Mouse (Mus musculus) CH12.LX (cell line): ENCODE measurements around the gene Hip1. TPM values are rescaled to one million over a fixed set of nuclear protein-coding genes. Genes with fewer than 3 reads are reported as not detected.

Experiments used
- DNase-seq: peaks from one replicate; pipeline ENCODE4 v3.0.0-alpha.2; 2013; ENCODE audit errors: extremely low read depth
- H3K27ac ChIP-seq: 2 replicates; pipeline ENCODE4 v1.5.1; 2012; ENCODE audit warnings: low read depth, mild to moderate bottlenecking, control low read depth, moderate library complexity; ENCODE audit not compliant: insufficient read depth
- H3K27me3 ChIP-seq: replicated peaks from 2 replicates; pipeline ENCODE3; 2012; ENCODE audit warnings: inconsistent platforms
- H3K36me3 ChIP-seq, 2 experiments: replicated peaks in 1 of 2; 2 replicates each; pipeline versions ENCODE3 to v1.6.1; 2012; ENCODE audit warnings: inconsistent platforms in 1 of 2, low read length in 1 of 2, mild to moderate bottlenecking in 1 of 2, mixed read lengths in 1 of 2, moderate library complexity in 1 of 2; ENCODE audit not compliant: control insufficient read depth in 1 of 2, insufficient read depth in 1 of 2
- H3K4me1 ChIP-seq, 2 experiments: 2 replicates each; pipeline ENCODE4 v1.6.1; 2012; ENCODE audit warnings: inconsistent platforms in 1 of 2, moderate library complexity in 1 of 2; ENCODE audit not compliant: insufficient read depth in 2 of 2, control insufficient read depth in 1 of 2
- H3K4me2 ChIP-seq: 2 replicates; pipeline ENCODE4 v1.6.1; 2012; ENCODE audit warnings: low read depth, mild to moderate bottlenecking, control low read depth; ENCODE audit not compliant: poor library complexity, insufficient read depth, severe bottlenecking
- H3K4me3 ChIP-seq, 3 experiments: fragments of 150-350 bp in 1 of 3; sonication (generic) in 1 of 3; replicated peaks in 1 of 3; 2 replicates each; pipeline versions ENCODE3 to v1.5.1; 2011 to 2012; ENCODE audit warnings: low read depth in 2 of 3, low read length in 2 of 3, mild to moderate bottlenecking in 2 of 3, moderate library complexity in 2 of 3, control low read depth in 1 of 3, improper control_type of control experiment in 1 of 3, inconsistent platforms in 1 of 3, mixed read lengths in 1 of 3; ENCODE audit not compliant: poor library complexity in 1 of 3
- H3K79me2 ChIP-seq: replicated peaks from 2 replicates; pipeline ENCODE4 v1.6.1; 2012; ENCODE audit warnings: mild to moderate bottlenecking, moderate library complexity; ENCODE audit not compliant: control insufficient read depth, poor library complexity, insufficient read depth, severe bottlenecking; ENCODE audit errors: extremely low read depth
- H3K9ac ChIP-seq: 2 replicates; pipeline ENCODE4 v1.6.1; 2012; ENCODE audit warnings: low read depth, mild to moderate bottlenecking, control low read depth, moderate library complexity; ENCODE audit not compliant: insufficient read depth
- H3K9me3 ChIP-seq: replicated peaks from 2 replicates; pipeline ENCODE3; 2012; ENCODE audit warnings: low read length, inconsistent platforms, mixed read lengths
- BHLHE40 ChIP-seq: IDR thresholded peaks from 2 replicates; pipeline ENCODE4 v1.6.1; 2011; ENCODE audit warnings: mild to moderate bottlenecking, low read depth, low read length, improper control_type of control experiment
- CHD2 ChIP-seq: IDR thresholded peaks from 2 replicates; pipeline ENCODE4 v1.6.1; 2011; ENCODE audit warnings: low read length, improper control_type of control experiment
- CTCF ChIP-seq, 2 experiments: IDR thresholded peaks in 1 of 2; conservative IDR thresholded peaks in 1 of 2; 2 replicates each; pipeline ENCODE4 v1.5.1; 2011 to 2012; ENCODE audit warnings: low read depth in 2 of 2, low read length in 2 of 2, improper control_type of control experiment in 1 of 2, inconsistent platforms in 1 of 2, mild to moderate bottlenecking in 1 of 2, moderate library complexity in 1 of 2
- ELF1 ChIP-seq: IDR thresholded peaks from 2 replicates; pipeline ENCODE4 v1.6.1; 2014; ENCODE audit warnings: low read depth, mild to moderate bottlenecking, inconsistent platforms, low read length, improper control_type of control experiment
- EP300 ChIP-seq: IDR thresholded peaks from 2 replicates; pipeline ENCODE4 v1.6.1; 2011; ENCODE audit warnings: low read length, improper control_type of control experiment
- IRF4 ChIP-seq: IDR thresholded peaks from 2 replicates; pipeline ENCODE4 v1.6.1; 2014; ENCODE audit warnings: low read depth, mild to moderate bottlenecking, inconsistent platforms, low read length, improper control_type of control experiment
- JUN ChIP-seq: IDR thresholded peaks from 2 replicates; pipeline ENCODE4 v1.6.1; 2011; ENCODE audit warnings: low read depth, mild to moderate bottlenecking, low read length, improper control_type of control experiment, moderate library complexity; ENCODE audit not compliant: insufficient read depth
- KAT2A ChIP-seq: IDR thresholded peaks from 2 replicates; pipeline ENCODE4 v1.6.1; 2012; ENCODE audit warnings: low read length, improper control_type of control experiment, inconsistent platforms; ENCODE audit not compliant: insufficient replicate concordance
- MAFK ChIP-seq: IDR thresholded peaks from 2 replicates; pipeline ENCODE4 v1.6.1; 2011; ENCODE audit warnings: low read length, improper control_type of control experiment; ENCODE audit not compliant: insufficient replicate concordance
- MAZ ChIP-seq: IDR thresholded peaks from 2 replicates; pipeline ENCODE4 v1.6.1; 2012; ENCODE audit warnings: low read depth, mild to moderate bottlenecking, inconsistent platforms, low read length, improper control_type of control experiment, moderate library complexity
- MEF2A ChIP-seq: IDR thresholded peaks from 2 replicates; pipeline ENCODE4 v1.6.1; 2014; ENCODE audit warnings: low read depth, mild to moderate bottlenecking, inconsistent platforms, low read length, improper control_type of control experiment, borderline replicate concordance
- NELFE ChIP-seq: IDR thresholded peaks from 2 replicates; pipeline ENCODE4 v1.6.1; 2011; ENCODE audit warnings: low read depth, low read length, improper control_type of control experiment
- NRF1 ChIP-seq: IDR thresholded peaks from 2 replicates; pipeline ENCODE4 v1.6.1; 2014; ENCODE audit warnings: low read depth, mild to moderate bottlenecking, inconsistent platforms, low read length, improper control_type of control experiment, moderate library complexity
- POLR2A ChIP-seq: IDR thresholded peaks from 2 replicates; pipeline ENCODE4 v1.6.1; 2011; ENCODE audit warnings: low read depth, mild to moderate bottlenecking, improper control_type of control experiment, low read length
- SMC3 ChIP-seq: IDR thresholded peaks from 2 replicates; pipeline ENCODE4 v1.6.1; 2011; ENCODE audit warnings: low read depth, low read length, improper control_type of control experiment
- TBP ChIP-seq: conservative IDR thresholded peaks from 2 replicates; pipeline ENCODE4 v1.6.1; 2011; ENCODE audit warnings: low read depth, low read length, improper control_type of control experiment
- UBTF ChIP-seq: IDR thresholded peaks from 2 replicates; pipeline ENCODE4 v1.6.1; 2012; ENCODE audit warnings: low read depth, mild to moderate bottlenecking, inconsistent platforms, low read length, improper control_type of control experiment, moderate library complexity
- USF2 ChIP-seq: conservative IDR thresholded peaks from 2 replicates; pipeline ENCODE4 v1.6.1; 2011; ENCODE audit warnings: low read depth, low read length, improper control_type of control experiment
- ZC3H11A ChIP-seq: IDR thresholded peaks from 2 replicates; pipeline ENCODE4 v1.6.1; 2012; ENCODE audit warnings: low read depth, mild to moderate bottlenecking, inconsistent platforms, low read length, improper control_type of control experiment
- ZKSCAN1 ChIP-seq: IDR thresholded peaks from 2 replicates; pipeline ENCODE4 v1.6.1; 2012; ENCODE audit warnings: low read depth, inconsistent platforms, low read length, improper control_type of control experiment, borderline replicate concordance
- ZNF384 ChIP-seq: IDR thresholded peaks from 2 replicates; pipeline ENCODE4 v1.6.1; 2012; ENCODE audit warnings: low read depth, low read length, improper control_type of control experiment, inconsistent platforms
- dilution Hi-C: fragments of 300-500 bp; cut with MboI; formaldehyde crosslinking; loops from 2 replicates; pipeline ENCODE4 v1.14.3; 2020; ENCODE audit warnings: low sequenced_read_pairs; ENCODE audit not compliant: extremely low pct_unique_long_range_greater_than_20kb, extremely low pct_ligation_motif_present
- in situ Hi-C: fragments of 300-500 bp; cut with MboI; formaldehyde crosslinking; loops from 3 replicates; pipeline ENCODE4 v1.14.3; 2019; ENCODE audit warnings: low sequenced_read_pairs, low pct_ligation_motif_present, low pct_unique_long_range_greater_than_20kb, mixed read lengths
- polyA plus RNA-seq: library from polyadenylated mRNA; unstranded; fragments of >175 nt; gene quantifications from 2 replicates; pipeline ENCODE4 v1.2.1, GENCODE M21; 2012; ENCODE audit warnings: low read depth; ENCODE audit not compliant: insufficient read length
- total RNA-seq, 2 experiments: library from RNA; depleted of rRNA; stranded (reverse); fragments of 300-350 nt in 1 of 2; fragments of >200 nt in 1 of 2; gene quantifications; 2 replicates each; pipeline ENCODE4 v1.2.3; 2012 to 2014

The Hip1 gene
- total and polyA plus RNA-seq, 3 experiments, result 2.2 to 6.4 (median 3.4) TPM

- H3K27me3 ChIP-seq, result no peaks in the 10 kb centered on the region
- peaks cover 4% of the 10 kb centered on the region for H3K9me3 ChIP-seq
- peaks cover 3 to 5% of the 10 kb centered on the region in 2 experiments; a peak in 2 of 4 replicates for H3K4me1 ChIP-seq
- no peaks in the 10 kb centered on the region for H3K79me2 ChIP-seq
- dilution Hi-C loops, result no loop called here
- DNase-seq, result no peak
- H3K36me3 ChIP-seq, result no peaks in the 10 kb centered on the region
- in situ Hi-C loops, result loop anchor here (5.0 kb wide), 1 partner anchor 101 kb away; no protein-coding TSS in a partner anchor
- no peak overlapping the region for H3K4me2 ChIP-seq
- H3K27ac ChIP-seq, result no peak overlapping the region
- no peak overlapping the region for H3K4me3 ChIP-seq
- H3K9ac ChIP-seq, result no peak overlapping the region
- no peak for TF ChIP-seq IRF4
- no peak for TF ChIP-seq KAT2A
- TF ChIP-seq ZC3H11A, result no peak
- TF ChIP-seq SMC3, result no peak
- TF ChIP-seq NELFE, result no peak
- TF ChIP-seq TBP, result no peak
- TF ChIP-seq BHLHE40, result no peak
- no peak for TF ChIP-seq NRF1
Observed at GRCm38 (mm10) chr5:135508284-135508683, 36.6 kb downstream of the Hip1 start.

DNA sequence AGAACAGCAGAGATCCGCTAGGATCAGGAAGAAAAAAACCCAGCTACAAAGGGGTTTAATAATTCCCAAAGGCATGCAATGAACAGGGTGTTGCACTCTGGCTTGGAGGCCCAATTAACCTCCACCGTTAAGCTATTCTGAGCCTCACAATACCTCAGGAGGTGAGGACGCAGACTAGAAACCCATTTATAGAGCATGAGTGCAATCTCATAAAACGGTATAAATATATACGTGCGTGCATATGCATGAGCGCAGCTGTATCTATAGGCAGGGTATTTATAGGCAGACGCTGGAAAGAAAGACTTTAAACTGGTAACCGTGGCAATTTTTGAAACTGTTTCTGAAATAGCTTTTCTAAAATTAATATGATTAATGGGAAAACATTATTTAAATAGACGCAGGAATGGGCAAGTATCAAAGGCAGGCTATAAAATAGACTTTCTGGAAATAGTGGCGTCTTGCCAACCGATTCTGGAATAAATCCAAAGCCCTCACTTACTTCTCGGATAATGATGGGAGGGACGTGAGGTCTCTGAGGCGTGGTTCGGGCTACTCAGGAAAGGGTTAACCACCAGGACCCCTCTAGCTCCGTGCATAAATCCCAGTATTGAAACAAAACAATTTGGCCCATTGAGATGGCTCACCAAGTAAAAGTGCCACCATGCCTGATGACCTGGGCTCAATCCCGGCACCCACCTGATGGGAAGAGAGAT, 37.2 kb downstream of the Hip1 start:
- no peak overlapping the region for H3K27ac ChIP-seq
- H3K27me3 ChIP-seq, result no peaks in the 10 kb centered on the region
- no peak overlapping the region for H3K4me2 ChIP-seq
- dilution Hi-C loops (no loop called here), in situ Hi-C loops (loop anchor here (5.0 kb wide), 1 partner anchor 100 kb away; no protein-coding TSS in a partner anchor)
- TF ChIP-seq JUN, result no peak
- TF ChIP-seq POLR2A, result no peak
- TF ChIP-seq ZNF384, result no peak
- TF ChIP-seq CTCF (conservative IDR thresholded peaks at IDR 0.05 in 1 of 2, IDR thresholded peaks at IDR 0.05 in 1 of 2; ENCODE audit: low read depth in 2 of 2, low read length in 2 of 2), result no peak
- TF ChIP-seq CHD2, result no peak
- TF ChIP-seq TBP, result no peak
- TF ChIP-seq MAZ, result no peak
- no peak for TF ChIP-seq NRF1
- TF ChIP-seq EP300, result no peak
- TF ChIP-seq ZC3H11A, result no peak
- TF ChIP-seq MAFK, result no peak
- TF ChIP-seq UBTF, result no peak
- no peak for TF ChIP-seq SMC3
- TF ChIP-seq USF2, result no peak
- TF ChIP-seq MEF2A, result no peak
- TF ChIP-seq IRF4, result no peak
- TF ChIP-seq ZKSCAN1, result no peak
- no peak for TF ChIP-seq ELF1
- TF ChIP-seq BHLHE40, result no peak
- peaks cover 4% of the 10 kb centered on the region for H3K9me3 ChIP-seq
- no peak overlapping the region for H3K4me3 ChIP-seq
- no peak for DNase-seq
- H3K4me1 ChIP-seq, result peaks cover 3 to 5% of the 10 kb centered on the region in 2 experiments; a peak in 2 of 4 replicates
- H3K36me3 ChIP-seq, result no peaks in the 10 kb centered on the region
- H3K9ac ChIP-seq, result no peak overlapping the region
- H3K79me2 ChIP-seq, result no peaks in the 10 kb centered on the region
